Mouse (Mus musculus) mesoderm, embryonic 11.5 days (tissue): Measurements from ENCODE around the gene Epb41l4b.
A peak's percentile ranks its signal among the peaks of the same experiment; 100 is the strongest.

ENCODE experiments used
- DNase-seq: peaks from one replicate; pipeline ENCODE4 v3.0.0-alpha.2; 2012; ENCODE audit warnings: low read depth, low spot score

The Epb41l4b gene

GRCm38 (mm10) chr4:57153068-57153835 lies 10.0 kb upstream of the Epb41l4b start:
- no peak for DNase-seq

- no peak for DNase-seq
Observed at GRCm38 (mm10) chr4:57148182-57148581, 4.9 kb upstream of the Epb41l4b start.

DNA sequence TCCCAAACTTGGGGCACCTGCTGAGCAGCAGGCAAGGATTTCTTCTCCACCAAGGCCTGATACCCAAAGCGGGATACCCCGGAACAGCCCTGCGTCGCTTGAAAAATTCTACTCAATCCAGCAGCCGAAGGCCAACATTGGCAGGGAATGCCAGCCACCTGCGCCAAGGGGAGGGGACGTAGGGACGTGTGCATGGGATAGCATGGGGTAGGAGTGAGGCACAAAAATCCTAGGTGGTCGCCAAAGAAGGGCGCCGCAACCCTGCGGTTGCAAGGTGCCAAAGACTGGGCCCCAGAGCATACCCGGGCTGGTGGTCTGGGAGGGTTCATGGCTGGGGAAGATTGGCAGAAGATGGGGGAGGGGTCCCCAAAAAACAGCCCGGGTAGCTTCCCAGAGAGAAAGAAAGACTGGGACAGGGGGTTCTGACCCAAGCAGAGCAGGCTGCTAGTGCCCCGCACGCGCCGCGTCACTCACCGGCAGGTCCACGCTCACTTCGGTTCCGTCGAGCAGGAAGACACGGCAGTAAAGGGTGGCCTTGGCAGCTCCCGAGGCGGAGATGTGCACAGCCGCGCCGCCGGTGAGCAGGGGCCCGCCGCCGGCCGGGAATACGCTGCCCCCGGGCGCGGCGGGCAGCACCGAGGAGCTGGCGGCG lies 737 bp downstream of the Epb41l4b start:
- DNase-seq = no peak

GRCm38 (mm10) chr4:57141908-57142361 lies 1.3 kb downstream of the Epb41l4b start:
- no peak for DNase-seq

- peak; percentile 25 for DNase-seq
Observed at GRCm38 (mm10) chr4:57140992-57141717, 2.1 kb downstream of the Epb41l4b start.

DNA sequence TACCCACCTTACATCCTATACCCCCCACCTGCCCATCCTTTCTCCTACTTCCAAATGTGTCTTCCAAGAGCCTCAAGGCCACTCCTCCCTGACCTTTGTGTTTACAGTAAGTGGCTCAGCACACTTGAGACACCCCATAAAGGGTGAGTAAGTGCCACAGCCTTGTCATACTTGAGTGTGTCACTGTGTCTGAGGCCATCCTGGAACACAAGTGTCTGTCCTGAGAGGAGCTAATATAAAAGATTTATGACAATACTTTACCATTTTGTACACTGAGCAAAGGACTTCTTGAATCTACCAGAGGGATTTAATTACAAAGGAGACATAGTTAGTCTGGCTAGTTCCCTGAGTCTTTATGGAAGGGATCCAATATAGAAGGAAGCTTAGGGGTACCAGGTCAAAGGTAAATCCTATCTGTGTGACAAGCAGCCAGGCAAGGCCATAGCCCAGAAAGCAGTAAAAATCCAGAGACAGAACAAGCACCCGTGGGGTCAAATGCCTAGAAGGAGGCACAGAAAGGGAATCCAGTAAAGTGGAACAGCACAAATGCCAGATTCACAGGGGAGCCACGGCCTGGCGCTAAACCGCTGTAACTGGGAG lies 2.9 kb downstream of the Epb41l4b start:
- peak; percentile 44 for DNase-seq

- no peak for DNase-seq
Observed at GRCm38 (mm10) chr4:57139433-57139832, 3.8 kb downstream of the Epb41l4b start.

- no peak for DNase-seq
Observed at GRCm38 (mm10) chr4:57138093-57138440, 5.2 kb downstream of the Epb41l4b start.

- no peak for DNase-seq
Observed at GRCm38 (mm10) chr4:57137371-57138092, 5.7 kb downstream of the Epb41l4b start.

DNA sequence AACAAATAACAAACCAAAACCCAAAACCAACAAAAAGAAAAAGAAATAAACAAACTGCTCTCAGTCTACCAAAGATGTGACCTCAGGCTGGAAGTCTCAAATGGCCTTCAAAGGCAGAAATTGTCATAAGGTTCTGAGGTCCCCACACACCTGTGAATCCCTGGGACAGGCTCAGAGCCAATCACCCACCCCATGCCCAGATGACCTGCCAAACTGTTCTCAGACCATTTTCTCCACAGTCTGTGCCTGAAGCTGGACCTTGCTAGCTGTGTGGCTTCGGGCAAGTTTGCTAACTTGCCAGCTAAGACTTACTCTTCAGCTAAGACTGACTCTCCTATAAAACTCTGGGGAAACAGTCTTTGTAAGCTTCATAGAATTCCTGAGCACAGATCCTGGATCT lies 7.8 kb downstream of the Epb41l4b start:
- no peak for DNase-seq

DNA sequence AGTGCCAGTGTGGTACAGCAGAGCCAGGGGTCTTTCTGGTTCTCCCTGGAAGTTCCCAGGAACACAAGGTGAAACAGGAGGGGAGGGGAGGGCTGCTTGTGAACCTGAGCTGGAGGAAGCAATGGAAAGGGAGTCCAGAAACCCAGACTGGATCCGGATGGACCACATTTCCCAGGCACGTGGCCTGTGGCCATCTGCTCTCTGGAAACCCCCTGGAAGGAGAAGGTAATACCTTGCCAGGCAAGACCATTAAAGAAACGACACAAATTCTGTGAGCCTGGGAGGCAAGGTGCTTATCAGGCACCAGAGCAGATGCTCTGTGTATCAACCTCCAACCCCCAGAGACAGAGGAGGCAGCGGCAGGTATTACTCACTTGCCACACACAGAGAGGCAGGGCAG lies 8.7 kb downstream of the Epb41l4b start:
- no peak for DNase-seq

DNA sequence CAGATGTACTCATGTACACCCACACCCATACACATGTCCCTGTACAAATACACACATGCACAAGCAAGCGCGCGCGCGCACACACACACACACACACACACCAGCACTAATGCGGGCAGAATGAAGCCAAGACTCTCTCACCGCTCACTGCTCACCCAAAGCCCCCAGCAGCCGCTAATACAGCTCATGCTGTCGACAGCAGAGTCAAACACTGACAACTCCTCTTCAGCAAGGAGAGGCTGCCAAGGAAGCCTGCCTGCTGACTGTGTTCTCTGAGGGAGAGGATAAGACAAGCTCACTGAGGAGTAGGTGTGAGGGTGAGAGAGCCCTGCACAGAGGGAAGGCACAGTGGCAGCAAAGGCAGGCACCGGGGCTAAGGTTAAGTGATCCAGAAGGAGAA lies 11.4 kb downstream of the Epb41l4b start:
- DNase-seq = no peak

DNA sequence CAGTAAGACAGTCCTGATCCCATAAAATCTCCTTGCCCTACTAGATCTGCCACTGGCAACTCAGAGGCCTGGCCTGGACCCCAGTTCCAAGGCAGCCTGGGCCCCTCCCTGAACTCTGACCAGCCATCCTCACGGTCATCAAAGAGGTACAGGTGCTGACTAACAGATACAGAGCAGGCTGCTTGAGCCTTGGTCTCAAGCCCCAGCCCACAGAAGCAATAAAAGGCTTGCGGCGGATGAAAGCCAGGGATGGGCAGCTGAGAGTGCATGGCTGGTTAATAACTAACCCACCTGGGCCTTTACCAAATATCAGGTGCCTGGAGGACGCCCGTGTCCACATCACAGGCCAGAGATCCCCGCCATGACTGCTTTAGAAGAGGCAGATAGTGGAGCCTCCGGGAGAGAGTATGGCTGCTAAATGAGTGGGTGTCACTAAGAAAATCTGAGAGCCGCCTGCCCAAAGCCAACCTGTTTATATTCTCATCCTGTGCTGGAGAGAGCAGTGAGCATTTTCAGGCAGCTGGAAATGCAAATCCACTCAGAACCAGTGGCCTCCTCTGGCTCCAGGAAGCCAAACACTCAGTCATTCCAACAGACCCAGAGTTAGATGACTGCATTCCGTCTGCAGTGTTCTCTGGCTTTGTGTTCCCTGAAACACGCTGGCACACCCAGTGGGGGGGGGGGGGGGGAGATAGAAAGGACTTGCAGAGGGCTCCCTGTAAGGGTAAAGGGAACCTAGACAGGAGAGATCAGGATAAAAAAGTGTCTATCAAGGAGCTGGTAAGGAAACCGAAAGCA lies 13.3 kb downstream of the Epb41l4b start:
- no peak for DNase-seq

DNA sequence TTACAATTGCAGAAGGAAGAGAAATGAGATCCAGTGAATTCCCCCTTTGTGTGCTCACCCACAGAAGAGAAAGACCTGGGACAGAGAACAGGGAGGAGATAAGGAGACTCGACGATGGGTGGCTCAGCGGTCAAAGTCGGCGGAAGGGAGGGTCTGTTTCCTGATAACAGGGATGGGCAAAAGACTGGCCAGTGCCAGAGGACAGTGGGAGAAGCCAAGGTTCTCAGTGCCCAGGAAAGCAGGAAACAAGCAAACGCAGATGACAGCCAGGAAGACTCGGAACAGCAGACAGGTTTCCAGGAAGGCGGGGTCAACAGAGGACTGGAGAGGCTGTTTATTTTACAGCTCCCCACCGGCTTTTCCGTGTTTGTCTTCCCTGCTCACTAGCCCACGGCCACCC lies 20.2 kb downstream of the Epb41l4b start:
- DNase-seq = no peak

- no peak for DNase-seq
Observed at GRCm38 (mm10) chr4:57122166-57122565, 21.1 kb downstream of the Epb41l4b start.

DNA sequence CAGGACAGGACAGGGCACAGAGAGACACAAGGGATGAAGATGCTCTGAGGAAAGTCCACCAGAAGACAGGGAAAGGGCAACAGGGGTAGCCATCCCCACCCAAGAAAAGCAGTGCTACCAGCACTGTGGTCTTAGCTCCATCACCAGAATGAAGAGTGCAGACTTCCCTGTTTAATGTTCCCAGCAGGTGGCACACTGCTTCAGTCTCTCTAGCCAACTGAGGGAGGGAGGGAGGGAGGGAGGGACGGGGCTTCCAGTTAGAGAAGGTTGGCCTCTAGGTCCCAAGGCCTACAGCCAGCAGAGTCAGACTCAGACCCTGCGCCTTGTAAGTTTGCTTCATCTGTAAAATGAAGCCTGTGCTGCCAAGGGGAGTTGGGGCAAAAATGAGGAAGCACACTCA lies 22.7 kb downstream of the Epb41l4b start:
- no peak for DNase-seq

- no peak for DNase-seq
Observed at GRCm38 (mm10) chr4:57119976-57120375, 23.3 kb downstream of the Epb41l4b start.

DNA sequence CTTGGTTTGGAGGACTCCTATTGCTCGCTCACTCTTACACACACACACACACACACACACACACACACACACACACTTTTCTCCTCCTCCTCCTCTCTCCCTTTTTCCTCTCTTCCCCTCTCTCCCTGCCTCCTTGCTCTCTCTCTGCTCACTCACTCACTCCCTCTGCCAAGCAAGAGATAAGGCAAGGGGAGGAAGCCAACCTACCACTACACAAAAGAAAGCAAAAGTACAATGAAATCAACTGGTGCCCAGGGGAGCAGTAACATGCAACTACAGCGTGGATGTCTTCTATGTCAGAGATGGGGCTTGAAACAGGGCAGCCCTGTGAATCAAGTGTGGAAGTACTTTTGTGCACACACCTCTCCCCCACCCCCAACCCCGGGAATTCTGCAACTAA lies 24.4 kb downstream of the Epb41l4b start:
- DNase-seq = no peak

- no peak for DNase-seq
Observed at GRCm38 (mm10) chr4:57116278-57116677, 27.0 kb downstream of the Epb41l4b start.
